Mouse (Mus musculus) cerebellum, adult (tissue): ENCODE data around the gene Lgals3bp.
A peak's percentile ranks its signal among the peaks of the same experiment; 100 is the strongest.

Source experiments
- ATAC-seq: cut with Nextera tagmentation; 2 replicates; pipeline ENCODE4 v1.9.2; 2017; ENCODE audit warnings: mild to moderate bottlenecking, moderate library complexity, mixed read lengths; ENCODE audit not compliant: insufficient number of reproducible peaks, low FRiP score, low TSS enrichment

The Lgals3bp gene

DNA sequence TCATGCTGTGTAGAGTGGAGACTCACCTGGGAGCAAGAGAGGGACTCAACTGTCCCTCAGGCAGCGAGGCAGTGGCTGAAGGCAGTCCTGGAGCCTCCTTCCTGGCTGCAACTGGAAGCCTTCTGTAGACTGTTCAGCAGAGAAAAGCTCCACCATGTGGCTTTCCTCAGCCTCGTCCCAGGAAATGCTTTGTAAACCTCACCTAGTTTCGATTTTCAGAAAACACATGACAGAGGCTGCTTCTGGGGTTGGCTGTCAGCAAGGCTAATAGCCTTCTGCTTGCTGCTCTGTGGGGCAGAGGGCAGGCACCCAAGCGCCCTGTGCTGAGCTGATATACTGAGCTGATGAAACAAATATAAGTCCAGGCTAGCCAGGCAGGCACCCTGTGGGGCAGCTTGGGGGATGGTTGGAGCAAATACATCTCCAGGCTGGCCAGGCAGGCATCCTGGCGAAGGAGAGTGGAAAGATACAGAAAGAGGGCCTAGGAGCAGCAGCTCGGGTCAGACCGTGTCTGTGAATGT, at the start of gene Lgals3bp:
Gene Lgals3bp, minus strand, starts transcription at position 333 of the 521 bp plus-strand sequence.
- peak; percentile 84 for ATAC-seq

DNA sequence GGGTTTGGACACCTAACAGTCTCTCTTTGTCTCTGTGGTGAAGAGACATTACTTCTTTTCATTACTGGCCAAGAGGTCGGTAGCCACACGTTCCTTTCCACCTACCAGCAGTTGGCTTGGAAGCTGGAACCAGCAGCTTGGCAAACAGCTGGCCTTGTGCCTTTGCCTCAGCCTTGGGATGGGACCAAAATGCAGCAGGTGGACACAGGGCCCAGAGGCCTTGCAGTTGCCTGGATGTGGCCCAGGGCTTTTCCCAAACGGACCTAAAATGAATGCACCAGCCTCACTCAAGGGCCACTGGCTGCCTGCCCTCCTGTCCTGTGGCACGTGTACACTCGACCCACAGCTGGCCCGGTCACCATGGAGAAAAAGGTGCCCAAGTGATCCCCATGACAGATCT, 49.3 kb upstream of the Lgals3bp start:
- no peak for ATAC-seq

DNA sequence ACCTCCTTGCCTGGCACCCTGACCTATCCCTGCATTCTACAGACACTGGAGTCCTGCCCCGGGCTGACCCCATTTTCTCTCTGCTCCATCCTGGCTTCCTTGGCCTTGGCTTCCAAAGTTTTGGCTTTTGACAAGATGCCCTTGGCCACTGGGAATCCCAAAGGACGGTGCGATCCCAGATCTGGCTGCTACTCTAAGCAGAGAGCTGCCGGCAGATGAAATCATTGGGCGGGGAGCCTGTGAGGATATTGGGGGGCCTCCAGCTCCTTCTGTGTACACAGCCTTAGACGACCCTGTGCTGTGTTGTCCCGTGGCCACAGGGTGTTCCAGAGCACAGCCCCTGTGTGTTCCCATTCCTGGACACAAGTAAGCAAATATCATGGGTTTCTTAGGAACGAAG, 46.5 kb upstream of the Lgals3bp start:
- no peak for ATAC-seq

DNA sequence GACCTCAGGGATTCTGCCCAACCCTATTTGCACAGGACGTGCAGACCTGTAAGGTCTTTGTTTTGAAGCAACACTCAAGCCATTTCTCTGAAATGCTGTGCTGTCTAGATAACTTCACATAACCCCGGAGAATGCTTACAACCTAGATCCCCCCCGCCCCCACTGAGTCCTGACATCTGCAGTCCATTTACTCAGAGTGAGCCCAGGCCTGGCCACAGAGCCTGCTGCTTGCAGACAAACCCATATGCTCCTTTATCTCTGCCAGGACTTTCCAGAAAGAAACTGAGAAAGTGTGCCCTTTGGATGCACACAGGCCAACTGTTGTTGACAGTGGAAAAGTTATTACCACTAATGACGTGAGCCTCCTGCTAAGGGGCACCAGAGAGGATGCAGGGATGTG, 45.5 kb upstream of the Lgals3bp start:
- ATAC-seq, result no peak

DNA sequence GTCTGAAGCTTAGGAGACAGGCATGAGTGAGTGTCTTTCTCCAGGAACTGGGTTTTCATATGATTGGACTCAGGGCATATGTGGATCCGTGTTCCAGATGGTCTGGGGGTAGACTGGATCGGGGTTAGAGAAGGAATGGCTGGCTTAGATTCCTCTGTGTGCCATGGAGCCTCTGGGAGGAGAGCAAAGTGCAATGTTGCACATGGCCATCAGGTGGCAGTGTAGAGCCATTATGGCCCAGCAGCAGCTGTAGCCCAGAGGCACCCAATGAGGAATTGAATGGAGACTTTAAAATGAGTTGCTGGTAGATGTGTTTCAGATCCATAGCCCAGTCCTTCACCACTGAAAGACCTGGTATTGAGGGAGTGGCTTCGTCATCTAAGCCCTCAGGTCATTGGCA, 44.0 kb upstream of the Lgals3bp start:
- ATAC-seq, result peak; percentile 57; the same call in 1 of the 2 replicates

DNA sequence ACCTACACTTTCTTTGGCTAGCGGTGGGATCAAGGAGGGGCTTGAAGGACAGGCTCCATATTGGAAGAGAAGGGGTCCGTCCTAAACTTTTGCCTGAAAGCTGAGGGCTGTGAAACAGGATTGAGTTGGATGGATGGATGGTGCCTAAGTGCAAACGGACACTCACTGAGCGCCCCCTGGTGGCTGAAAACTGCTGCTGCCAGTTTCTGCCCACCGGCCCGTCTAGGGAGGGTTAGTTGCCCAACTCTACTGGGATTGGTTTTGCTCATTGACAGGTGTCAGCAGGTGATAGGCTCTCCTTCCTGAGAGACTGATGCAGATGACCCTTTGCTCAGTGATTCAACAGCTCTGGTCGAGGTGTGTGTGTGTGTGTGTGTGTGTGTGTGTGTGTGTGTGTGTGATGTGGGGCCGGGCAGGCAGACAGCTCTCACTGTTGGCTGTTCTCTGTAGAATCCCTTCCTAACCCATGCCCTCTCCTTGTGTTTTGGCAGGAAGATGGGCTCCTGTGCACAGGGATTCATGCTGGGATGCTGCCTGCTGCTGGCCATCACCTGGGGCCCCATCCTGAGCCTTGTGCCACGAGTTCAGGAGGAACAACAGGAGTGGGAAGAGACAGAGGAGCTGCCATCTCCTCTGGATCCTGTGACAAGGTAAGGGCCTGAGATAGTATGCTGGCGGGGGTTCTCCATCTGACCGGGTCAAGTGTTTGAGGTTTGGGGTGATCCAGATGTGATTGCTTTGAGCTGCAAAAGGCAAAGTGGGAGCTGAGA, 41.5 kb upstream of the Lgals3bp start:
- ATAC-seq, result no peak

DNA sequence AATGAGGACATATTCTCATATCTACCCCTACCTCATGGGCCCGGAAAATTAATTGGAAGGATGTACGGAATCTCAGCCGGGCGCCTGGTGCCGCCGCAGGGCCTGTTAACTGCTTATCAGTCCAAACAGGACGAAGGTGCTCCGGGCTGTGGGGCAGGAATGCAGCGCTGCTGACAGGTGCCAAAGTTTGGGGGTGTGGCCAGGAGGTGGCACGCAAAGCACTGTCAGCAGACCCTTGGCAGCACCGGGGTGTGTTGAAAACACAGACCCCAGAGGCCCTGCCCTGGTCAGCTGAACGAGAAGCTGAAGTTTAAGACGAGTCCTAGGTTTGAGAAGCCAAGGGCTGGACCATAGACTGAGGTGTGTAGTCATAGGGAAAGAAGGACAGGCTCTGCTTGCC, 40.8 kb upstream of the Lgals3bp start:
- no peak for ATAC-seq

DNA sequence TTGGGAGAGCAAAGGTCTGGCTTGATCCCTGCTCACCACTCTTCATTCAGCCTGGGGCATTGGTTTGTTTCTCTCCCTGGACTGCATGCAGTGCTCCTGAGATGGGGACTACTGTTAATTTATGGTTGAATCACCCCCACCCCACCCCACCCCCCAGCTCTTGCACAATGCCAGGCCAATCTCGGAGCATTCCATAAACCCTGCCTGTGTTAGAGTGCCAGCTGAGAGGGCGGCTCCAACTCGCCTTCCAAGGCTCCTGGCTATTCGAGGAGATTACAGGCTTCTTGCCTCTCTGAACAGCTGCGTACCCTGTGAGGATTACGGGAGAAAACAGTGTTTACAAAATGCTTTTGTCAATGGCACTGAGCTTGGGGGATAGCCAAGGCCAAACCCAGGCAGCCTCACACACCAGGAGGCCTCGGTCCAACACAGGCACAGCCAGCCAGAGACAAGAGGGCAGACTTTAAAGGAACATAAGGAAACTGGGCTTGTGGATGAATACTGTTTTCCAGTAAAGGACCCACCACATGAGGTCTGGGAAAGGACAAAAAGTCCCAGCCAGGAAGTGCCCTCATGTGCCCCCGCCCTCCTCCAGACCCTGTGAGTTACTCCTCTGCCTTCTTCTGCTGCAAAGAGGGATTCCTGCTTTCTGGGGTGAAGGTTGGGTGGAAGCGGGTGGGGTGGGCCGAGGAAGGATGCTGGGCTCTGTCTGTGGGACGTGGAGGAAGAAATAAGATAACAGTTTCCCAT, 36.9 kb upstream of the Lgals3bp start:
- ATAC-seq, result no peak

DNA sequence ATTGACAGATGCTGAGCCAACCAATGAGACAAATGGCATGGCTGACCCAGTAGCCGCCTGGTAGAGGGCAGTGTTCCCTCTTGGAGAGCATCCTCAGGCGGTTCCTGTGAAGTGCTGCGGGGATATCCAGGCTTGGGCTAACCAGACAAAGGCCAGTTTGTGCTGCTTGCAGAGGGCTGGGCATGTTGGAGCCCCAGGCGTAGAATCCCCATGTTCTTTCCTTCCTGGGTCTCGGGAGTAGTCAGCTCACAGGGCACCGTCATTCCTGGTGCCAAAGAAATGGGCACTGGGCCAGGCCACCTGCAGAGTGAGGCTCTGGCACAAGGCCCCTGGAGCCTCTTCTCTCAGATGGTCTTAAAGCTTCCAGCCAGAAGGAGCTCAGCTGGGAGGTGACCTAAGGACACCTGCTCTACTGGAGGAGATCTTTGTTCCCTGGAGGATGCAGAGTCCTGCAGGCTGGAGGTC, 34.6 kb upstream of the Lgals3bp start:
- ATAC-seq, result peak; percentile 80; the same call in 1 of the 2 replicates

DNA sequence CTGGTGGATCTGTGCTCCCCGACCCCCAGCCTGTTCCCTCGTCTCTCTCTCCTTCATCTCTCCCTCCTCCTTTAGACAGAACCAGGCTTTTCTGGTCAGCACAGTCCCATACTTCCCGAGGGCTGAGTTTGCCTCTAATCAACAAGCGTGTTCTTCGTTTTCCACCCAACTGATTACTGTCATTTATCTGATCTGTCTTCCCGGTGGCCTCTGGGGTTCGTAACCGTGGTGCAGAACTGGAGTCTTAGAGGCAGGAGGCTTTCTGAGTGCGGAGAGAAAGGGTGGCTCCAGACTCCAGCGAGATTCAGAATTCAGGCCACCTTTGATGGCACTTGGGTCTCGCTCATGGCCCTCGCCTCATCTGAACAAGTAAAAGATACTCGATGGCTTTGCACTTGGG, 32.2 kb upstream of the Lgals3bp start:
- ATAC-seq, result no peak

DNA sequence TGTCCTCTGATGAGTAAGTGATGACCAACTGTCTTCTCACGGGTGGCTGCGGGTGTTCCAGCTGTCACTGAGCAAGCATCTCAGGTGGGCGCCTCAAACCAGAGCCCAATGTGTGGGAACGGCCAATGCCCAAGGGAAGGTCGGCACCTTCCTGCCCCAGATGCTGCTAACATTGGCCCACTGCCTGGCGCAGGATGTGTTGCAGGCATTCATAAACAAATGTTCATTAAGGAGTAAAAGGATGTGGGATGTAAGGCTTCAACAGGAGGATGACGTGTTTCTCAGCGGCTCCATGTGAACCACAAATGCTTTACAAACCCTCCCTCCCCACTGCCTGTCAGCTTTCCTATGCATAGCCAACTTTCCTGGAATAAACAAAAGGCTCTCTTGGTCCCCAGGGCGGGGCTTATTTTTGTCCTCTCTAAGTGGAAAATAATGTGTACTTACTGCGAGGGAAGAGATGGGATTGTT, 31.5 kb upstream of the Lgals3bp start:
- no peak for ATAC-seq

DNA sequence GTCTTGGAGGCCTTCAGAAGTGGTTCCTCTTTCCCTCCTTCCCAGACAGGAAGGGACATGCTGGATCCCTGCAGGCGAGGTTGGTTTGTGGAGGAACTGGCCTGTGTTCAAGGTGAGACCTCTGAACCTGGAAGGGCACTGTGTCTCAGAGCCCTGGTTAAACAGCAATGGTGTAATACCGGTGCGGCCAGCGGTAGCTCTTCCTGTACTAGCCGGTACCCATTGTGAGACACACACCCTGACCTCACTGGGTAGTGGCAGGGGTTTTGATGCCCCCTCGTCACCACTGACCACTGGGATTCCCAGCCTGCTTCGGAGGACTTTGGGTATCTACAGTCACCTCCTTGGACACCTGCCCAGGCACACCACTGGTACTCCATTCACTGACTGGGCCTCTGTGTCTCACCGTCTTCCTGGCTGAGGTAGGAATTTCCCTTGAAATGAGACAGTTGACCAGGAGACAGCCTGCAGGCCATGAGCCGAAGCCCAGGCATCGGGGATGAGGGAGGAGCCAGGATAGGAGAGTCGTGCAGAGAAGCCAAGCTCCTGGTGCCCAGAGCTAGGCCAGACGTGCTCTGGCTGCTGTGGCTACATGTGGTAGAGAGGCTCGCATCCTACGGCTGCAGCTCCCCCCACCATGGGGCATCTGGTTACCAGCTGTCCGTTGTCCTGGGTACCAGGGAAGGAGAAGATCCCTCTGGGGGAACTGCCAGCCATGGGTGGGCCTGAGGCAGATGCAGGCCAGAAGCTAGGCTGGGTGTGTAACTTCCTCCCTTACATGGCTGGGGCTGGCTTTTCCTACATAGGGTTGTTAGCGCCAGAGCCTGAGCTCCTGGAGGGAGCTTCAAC, 29.4 kb upstream of the Lgals3bp start:
- no peak for ATAC-seq

DNA sequence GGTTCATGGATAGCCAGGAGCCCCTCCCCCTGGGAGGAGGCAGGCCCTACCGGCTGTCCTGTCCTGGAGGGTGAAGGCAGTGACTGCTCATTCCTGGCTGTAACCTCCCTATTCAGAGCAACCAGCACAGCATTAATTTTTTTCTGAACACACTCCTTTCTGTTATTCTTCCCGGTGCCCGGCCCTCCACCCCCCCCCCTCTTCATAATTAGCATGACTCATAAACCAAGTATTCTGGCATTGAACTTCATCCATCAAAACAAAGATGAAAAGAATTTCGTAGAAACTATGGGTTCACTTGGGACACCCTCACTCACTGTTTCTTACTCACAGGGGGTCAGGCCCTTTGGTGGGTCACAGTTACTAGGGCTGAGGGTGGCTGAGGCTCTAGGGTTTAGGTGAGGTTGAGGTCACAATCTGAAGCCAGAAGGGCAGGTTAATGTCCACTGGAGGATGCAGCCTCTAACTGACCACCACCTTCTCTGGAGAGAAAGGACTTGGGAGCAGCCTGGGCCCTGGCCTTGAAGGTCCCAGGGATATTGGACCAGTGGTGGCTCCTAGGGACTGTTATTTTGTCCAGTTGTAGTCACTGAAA, 28.5 kb upstream of the Lgals3bp start:
- ATAC-seq, result no peak

DNA sequence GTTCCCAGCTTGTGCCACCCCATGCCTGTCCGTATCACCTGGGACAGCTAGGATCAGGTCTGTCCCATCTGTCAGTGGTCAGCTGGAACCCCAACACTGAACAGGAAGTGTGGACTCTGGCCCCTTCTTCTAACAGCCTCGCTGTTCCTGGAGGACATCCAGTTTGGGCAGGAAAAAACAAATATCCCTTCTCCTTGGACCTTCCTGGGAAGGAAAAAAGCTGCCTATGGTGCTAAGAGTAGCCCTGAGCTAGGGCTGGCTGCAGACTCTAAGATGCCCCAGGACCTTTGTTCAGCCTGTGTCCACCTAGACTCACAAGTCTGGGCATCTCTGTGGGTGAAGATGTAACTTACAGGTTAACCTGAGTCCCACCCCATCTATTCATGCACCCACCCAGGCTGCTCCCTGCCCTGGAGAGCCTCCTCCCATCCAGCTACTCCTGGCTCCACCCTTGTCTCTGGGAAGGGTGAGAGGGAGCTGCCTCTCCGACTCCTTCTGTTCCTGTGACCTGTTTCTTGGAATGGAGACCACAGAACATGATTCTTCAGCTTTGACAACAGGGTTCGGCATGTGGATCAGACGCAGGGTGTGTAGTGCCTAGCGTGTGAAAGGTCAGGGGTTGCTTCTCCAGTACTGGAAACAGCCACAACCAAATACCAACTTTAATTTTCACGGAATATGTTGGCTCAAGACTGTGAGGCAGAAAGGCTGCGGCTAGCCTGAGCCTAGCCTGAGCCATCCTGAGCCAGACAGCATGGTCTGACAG, 27.2 kb upstream of the Lgals3bp start:
- ATAC-seq, result no peak

DNA sequence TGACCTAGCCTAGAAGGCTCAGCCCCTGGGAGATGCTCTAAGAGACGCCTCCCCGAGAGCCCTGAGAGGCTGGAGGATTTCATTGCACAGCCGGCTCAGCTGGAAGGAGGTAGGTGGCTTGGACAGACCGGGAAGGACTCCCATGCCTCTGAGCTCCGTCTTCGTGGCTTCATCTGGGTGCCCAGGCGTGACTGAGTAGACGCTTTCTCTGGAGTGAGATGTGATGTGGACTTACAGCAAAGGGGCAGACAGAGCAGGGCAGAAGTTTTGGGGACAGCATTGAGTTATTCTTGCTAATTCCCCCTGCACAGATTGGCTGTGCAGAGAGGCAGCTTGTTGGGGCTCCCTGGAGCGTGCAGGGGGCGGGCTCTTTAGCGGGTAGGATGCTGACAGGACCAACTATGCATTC, 26.6 kb upstream of the Lgals3bp start:
- no peak for ATAC-seq

DNA sequence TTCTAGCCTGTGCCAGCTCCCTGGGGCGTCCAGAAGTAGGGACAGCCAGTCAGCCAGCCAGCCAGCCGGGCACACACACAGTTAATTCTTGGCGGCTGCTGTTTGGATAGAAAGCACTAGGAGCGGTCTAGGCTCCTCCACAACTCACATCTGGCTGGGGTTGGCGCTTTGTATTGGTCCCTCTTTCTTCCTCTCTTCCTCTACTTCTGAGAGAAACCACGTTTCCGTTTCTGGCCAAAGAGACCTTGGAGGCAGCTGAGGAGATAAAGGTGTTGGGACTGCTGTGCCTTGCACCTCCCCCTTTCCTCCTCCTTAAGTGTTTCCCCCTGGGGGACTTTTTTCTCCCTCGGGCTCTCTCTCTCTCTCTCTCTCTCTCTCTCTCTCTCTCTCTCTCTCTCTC, 26.1 kb upstream of the Lgals3bp start, which contains the start of gene C1qtnf1:
Gene C1qtnf1, plus strand, starts transcription at position 218 of the 400 bp plus-strand sequence.
- no peak for ATAC-seq

DNA sequence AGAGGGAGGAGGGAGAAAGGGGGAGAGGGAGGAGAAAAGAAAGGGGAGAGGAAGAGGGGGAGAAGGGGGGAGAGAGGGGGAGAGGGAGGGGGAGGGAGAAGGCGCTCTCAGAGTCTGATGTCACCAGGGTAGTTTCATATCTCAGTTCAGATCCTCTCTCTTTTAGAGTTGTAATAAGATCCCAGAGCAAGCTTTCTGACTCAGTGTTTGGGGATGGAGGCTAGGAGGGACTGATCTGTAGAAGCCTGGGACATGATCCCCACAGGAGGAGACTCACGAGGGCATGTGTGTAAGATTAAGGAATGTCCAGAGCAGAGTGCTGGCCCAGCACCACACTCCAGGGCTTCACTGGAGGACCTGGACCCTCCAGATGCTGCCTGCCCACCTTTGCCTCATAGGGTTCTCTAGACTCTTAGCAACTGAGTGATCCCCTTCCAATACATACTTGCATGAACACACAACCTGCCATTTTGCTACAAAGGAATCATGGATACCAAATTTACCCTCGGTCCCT, 25.4 kb upstream of the Lgals3bp start:
- ATAC-seq, result no peak

DNA sequence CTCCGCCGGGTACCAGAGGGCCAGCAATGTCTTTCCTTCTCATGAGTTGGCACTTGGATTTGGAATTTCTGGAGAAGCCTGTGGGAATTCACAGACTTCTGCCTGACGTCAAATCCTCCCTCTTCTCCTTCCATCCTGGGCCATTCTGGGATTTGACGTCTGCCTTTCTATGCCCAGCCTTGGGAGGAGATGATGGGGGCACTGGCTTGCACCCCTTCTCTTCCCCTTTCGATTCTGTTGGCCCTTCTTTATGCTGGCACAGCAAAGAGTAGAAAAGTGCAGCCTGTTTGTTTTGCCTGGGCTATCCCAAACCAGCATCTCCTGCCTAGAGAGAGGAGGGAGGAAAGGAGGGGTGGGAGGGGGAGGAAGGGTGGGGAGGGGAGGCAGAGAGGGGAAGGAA, 24.9 kb upstream of the Lgals3bp start:
- no peak for ATAC-seq
